Mouse (Mus musculus): ENCODE results near the gene 2200002D01Rik.

The 2200002D01Rik gene

DNA sequence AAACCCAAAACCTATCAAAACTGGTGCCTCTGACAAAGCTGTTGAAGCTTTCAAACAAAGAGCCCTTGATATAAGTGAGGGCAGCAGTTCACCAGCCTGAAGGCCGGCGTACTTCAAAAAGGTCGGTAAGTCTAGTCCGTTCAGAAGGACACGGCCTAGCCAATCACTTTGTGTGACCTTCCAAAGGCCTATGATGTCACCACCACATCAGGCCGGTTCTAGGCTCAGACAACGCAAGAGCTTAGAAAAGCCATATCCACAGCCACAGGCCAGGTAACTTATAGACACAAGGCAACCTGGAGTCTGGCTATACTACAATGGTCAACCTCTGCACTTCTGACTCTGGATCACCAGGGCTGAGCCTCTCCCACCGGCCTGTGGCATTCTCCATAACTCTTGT lies 31.7 kb upstream of the 2200002D01Rik start:
- no peak for DNase-seq (ENCODE audit: low spot score in 2 of 2)

DNA sequence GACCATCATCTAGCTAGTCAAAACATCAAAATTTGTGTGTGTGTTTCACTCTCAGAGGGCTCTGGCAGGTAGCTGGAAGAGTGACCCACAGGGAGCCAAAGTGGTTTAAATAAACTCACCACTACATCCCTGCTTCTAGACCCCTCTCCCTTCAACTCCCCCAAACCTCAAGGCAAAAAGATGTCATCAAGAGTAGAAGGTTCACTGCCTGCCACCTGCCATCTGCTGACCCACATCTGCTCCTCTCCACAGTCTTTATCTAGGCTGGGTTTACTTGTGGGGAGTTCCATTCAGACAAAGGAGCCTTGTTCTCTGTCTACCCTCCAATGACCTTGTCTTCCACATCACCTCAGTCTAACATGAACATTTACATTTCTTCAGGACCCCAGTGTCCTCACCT lies 31.0 kb upstream of the 2200002D01Rik start:
- DNase-seq (ENCODE audit: low spot score in 2 of 2), result no peak

DNA sequence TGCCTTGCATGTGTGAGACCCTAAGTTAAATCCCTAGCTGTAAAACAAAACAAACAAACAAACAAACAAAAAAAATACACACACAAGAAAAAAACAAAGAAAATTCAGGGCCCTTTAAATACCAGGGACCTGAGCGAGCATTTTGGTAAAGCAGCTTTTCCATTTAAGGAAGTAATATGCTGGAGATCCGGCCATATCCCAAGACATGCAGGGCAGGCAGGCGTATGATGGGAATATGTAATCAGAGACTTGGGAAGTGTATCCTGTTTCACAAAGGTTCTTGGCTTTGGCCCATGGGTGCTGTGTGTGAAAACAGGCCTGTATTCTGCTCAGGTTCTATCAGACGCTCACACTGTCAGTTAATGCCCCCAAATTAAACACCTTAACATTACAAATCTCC lies 29.2 kb upstream of the 2200002D01Rik start:
- no peak for DNase-seq (ENCODE audit: low spot score in 2 of 2)

DNA sequence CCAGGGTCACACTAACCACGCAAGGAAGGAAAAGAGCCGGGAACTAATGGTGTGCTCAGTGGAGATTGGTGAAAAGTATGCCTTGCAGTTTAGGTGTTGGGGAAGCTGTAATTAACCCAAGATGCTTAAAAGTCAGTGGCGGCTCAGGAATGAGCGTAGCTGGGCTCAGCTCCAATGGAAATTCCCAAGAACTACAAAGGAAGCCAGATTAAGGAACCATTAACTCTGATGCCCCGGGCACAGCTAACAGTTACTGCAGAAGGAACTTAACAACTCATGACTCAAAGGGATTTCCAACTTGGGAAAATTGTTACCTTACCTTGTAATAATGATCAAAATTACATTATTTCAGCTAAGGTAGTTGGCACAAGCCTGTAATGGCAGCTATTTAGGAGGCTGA lies 28.4 kb upstream of the 2200002D01Rik start:
- no peak for DNase-seq (ENCODE audit: low spot score in 2 of 2)

DNA sequence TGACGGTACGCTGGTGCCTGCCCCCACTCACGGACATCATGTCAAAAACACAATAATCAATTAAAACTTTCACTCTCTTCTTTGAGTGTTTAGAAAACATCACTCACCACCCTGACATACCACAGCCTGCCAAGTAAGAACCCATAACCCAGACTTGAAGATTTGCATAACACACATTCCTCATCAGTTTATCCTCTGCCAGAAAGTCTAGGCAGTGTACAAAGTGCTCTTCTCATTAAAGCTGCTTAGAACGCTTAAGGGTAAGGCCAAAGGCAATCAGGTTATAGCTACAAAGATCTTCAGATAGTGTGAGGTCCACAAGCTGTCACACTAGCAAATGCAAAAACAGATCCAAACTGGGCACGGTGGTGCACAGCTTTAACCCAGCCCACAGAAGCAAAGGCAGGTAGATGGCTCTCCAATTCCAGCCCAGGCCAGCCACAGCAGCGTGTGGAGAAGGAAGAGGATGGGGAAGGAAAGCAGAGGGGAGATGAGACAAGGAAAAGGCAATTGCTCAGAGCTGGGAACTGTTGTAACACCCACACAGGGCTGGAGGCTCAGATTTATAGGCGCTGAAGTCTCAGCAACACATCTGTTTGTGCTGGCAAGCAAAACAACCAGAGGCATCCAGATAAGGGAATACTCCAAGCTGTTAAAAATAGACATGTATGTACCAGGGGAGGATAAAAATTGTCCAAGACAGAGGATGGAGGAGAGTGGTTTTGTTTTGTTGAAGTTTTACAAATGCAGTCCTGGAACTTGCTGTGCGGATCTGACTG lies 23.6 kb upstream of the 2200002D01Rik start:
- DNase-seq (ENCODE audit: low spot score in 2 of 2), result no peak

DNA sequence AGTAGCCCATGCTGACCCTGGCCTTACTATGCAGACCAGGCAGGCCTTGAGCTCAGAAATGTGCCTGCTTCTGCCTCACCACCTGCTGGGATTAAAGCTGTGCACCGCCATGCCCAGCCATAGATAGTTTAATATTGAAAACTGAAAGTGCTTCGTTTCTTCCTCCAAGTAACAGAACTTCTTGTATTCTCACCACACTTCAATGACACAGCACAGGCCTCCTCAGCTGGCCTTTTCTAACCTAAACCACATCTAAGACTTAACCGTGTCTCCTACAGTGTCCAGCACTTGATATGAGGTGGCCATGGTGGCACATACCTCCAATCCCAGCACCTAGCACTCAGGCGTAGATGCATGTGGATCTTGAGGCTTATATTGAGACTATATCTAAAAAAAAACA lies 22.2 kb upstream of the 2200002D01Rik start:
- no peak for DNase-seq (ENCODE audit: low spot score in 2 of 2)

DNA sequence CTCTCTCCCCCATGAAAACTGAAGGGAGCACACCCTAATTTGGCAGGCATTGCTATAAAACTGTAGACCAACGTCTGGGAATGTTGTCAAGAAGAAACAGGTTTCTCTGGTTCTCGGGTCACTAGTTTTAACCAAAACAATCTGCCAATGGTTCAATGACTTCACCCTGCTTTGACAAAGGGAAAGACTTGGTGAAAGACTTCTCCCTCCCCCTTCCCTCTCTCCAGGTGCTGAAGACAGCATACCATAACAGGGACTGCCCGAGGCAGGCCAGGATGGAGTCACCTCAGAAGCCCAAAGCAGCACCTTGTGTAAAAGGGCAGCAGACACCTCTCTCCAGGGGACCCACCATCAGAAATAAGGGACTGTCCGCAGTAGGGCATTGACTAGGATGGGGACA lies 18.7 kb upstream of the 2200002D01Rik start:
- no peak for DNase-seq (ENCODE audit: low spot score in 2 of 2)

DNA sequence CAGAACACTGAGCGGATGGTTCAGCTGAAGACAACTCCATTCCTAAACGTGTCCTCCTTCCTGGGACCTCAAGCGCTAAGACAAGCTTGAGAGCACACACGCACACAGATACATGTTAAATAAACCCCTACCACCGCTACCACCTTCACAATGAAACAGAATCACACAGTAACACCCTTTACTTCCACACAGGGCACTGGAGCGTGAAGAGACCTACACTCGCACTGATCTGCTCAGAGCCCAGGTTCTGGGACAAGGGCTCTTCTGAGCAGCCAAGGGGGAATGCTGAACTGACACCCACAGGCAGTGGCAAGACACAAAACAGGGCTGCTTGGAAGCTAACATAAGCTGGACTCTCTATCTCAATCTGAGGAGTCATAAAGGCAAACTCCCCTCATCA lies 17.4 kb upstream of the 2200002D01Rik start:
- no peak for DNase-seq (ENCODE audit: low spot score in 2 of 2)

DNA sequence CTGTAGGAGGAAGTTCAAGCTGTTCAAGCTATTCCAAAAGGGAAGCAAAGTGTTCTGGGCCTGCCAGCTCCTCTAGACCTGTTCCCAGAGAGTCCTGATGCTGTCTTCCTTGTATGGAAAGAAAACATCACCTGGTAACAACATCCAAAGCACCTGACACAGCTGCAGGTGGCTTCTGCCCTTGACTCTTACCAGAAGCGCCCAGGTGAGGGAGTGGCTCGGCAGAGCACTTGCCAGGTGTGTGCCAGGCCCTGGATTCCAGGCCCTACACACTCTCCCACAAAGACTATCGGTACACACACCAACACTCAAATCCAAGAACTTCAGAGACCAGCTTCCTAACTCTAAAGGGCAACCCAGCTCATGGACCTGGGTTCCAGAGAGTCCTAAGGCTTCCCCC lies 15.6 kb upstream of the 2200002D01Rik start:
- no peak for DNase-seq (ENCODE audit: low spot score in 2 of 2)

DNA sequence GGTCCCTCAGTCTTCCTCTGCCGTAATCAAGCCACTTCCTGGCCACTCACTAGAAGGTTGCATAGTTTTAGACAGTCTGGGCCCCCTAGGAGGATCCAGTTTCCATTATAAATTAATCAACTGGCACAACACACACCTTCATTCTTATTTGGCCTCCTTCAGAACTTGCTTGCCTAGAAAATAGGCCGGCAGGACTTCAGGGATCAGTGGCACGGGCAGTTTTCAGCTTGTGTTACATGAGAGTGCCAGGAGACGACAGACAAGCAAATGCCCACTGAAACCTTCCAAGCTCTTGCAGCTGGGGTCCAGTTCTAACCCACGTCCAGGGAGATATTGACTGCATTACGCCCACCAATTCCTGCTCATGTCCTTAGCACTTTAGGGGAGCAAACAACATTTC lies 13.9 kb upstream of the 2200002D01Rik start:
- no peak for DNase-seq (ENCODE audit: low spot score in 2 of 2)

DNA sequence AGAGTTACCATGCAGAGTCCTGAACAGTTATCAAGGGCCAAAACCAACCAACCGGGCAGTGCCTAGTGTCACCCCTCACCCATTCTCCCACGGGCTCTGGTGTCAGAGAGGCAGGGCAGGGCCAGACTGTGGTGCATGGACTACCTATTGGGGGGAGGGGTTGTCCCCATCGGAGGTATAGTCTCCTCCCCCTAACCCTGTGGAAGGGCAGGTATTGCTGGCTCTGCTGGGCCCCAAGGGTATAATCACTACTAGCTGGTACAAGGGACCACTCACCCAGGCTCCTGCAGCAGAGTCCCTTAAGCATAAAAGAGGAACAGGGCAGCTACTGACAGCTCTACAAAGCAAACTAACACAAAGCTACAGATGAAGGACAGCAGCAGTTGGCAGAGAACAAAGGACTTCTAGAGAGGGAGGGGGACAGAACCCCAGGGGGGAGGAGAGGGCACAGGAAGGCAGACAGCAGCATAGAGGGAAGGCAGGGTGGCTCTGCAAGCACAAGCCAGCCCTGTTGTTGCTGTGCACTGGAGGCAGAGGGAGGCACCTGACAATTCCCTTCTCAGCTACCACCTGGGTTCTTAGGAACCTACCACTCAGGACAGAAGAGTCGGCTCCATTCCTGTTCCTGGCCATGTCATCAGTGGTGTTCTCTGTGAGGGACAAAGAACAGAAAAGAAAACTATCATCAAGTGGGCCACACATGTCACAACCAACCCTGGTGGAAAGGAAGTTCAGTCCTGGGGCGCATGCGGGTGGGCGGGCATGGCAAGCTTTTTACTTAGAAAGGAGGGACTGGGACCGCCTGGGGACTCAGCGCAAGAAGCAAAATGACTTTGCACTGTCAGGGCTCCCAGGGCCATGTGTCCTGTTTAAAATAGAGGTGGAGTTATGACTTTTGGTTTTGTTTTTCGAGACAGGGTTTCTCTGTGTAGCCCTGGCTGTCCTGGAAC lies 11.8 kb upstream of the 2200002D01Rik start:
- DNase-seq (ENCODE audit: low spot score in 2 of 2), result no peak

DNA sequence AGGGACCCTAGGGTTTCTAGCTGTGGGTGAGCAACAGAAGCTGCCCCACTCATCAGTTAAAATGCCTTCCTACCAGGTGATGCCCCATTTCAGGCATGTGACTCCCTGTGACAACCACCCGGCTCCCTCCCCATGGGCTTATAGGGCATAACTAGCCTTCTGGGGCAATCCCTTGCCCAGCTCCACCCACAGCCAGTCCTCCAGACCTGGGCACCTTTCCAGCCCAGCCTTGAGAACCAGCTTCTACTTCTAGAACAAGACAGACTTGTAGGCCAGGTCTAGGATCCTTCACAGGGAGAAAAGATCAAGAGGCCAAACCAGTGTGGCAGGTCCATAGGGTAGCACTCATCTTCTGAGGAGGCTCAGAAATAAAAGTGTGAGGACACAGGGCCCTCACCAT lies 9.1 kb upstream of the 2200002D01Rik start:
- DNase-seq (ENCODE audit: low spot score in 2 of 2), result no peak

DNA sequence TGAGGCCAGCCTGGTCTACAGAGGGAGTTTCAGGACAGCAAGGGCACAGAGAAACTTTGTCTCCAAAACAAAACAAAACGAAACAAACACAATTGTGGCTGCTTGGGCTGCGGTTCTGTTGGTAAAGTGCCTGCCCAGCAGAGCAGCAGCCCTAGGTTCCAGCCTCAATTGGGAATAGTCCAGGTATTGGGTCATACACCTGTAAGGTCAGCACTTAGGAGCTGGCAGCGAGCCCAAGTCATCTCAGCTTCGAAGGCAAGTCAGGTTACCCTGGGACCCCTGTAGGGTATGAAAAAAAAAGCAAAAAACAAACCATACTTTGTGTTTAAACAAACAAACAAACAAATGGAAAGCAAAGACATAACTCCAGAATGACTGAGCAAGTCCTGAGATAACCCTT lies 7.6 kb upstream of the 2200002D01Rik start:
- no peak for DNase-seq (ENCODE audit: low spot score in 2 of 2)

DNA sequence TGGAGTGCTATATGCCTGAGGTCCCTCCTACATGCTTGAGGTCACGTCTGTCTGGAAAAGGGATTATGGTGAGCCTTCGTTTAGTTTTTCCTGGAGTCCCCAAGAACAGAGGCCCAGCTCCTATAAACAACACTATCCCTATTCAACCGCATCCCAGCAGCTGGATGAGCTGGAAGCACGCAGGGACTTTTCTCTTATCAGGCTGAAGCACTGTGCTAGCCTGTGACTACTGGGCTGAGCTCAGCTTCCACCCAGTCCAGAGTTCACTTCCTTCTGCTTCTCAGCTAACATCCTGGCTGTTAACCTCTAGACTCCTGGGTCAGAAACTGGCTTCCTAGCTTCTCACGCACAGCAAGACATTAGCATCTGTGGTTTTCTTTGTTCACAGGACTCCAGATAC lies 5.6 kb upstream of the 2200002D01Rik start:
- DNase-seq (ENCODE audit: low spot score in 2 of 2), result no peak

DNA sequence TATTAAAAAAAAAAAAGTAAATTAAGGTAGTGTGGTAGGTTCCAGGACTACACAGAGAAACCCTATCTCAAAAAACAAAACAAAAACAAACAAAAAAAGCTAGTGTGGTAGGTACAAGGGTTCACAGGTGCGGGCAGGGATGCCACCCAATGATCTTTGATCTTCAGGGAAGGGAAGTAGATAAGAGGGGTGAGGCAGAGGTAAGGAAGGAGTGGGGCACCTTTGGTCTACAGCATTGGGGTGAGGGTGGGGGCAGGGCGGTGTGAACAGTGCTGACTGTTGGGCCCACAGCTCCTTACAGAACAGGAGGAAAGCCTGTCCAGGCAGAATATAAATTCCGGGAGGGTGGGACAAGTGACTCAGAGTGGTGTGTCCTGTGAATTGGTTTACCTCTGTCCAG lies 2.9 kb upstream of the 2200002D01Rik start:
- no peak for DNase-seq (ENCODE audit: low spot score in 2 of 2)

DNA sequence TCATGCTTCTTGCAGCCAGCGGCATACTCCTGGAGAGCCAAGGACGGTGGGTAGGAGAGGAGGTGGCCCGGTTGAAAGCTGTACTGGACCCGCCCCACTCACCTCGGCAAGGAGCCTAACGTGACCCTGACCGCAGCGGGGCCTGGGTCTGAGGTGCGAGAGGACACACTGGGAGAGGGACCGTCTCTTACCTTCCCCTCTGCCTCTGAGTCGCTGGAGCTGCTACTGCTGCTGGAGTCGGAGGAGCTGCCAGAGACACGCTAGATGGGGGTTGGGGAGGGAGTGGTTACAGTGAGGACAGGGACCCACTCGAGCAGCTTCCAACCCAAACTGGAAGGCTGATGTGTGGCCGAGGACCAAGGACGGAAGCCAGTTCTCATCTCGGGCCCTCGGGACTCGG lies 560 bp downstream of the 2200002D01Rik start:
- DNase-seq (ENCODE audit: low spot score in 2 of 2), result peak; percentile 21 to 39

DNA sequence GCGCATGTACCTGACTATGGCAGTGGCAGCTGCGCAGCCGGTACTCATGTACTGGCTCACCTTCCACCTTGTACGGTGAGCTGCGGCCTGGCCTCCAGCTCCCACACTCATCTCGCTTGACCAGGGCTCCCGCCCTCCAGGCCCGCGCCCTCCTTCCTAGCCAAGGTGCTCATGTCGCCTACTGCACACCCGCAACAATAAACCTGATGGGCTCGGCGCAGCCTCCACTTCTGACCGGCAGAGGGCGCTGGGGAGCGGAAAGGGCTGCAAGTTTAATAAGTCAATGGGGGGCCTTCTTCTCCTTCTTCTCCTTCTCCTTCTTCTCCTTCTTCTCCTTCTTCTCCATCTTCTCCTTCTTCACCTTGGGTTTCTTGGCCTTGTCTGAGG lies 959 bp downstream of the 2200002D01Rik start:
- peak; percentile 83 to 91 for DNase-seq (ENCODE audit: low spot score in 2 of 2)

DNA sequence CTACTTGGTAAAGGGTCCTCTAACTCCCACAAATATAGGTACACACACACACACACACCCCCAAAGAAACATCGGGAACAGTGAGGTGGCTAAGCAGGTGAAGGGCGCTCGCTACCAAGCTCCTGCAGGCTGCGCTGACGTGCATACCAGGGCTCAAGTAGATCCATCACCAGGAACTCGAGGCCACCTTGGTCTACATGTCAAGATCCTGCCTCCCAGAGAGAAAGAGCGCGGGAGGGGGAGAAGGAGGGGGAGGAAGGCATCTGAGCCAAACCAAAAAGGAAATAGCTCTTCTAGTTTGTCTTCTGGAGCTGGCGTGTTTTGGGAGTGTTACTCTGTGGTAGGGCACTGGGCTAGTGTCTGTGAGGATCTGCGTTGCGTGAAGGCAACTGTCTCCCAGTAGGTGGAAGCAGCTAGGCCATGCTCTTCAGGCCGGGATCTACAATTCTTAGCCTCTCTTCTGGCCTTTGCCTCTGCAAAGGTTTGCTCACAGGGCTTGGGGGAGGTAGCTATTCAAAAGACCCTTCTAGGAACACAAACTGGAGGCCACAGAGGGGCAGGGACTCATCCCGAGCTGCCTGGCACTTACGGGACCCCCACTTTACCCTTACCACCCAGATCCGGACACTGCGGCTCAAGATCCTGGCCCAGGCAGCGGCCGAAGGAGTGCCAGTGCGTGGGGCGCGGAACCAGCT lies 1.5 kb downstream of the 2200002D01Rik start:
- no peak for DNase-seq (ENCODE audit: low spot score in 2 of 2)

DNA sequence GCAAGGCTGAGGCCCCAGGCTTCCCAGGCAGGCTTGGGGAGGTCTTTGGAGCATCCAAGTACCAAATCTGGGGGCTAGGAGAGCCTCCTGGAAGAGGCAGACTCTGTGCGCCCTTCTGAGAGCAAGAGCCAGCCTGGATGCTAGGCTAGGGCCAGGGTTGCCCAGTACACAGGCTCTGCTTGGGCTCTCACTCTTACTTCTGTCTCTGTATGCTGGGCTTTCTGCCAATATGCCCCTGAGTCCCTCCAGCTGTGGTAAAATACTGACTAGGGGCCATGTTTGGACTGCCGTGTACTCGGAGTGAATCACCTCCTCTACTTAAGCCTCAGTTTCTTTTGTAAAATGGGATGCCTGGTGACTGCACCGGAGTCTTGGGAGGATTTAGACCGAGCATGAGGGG lies 2.3 kb downstream of the 2200002D01Rik start:
- no peak for DNase-seq (ENCODE audit: low spot score in 2 of 2)

DNA sequence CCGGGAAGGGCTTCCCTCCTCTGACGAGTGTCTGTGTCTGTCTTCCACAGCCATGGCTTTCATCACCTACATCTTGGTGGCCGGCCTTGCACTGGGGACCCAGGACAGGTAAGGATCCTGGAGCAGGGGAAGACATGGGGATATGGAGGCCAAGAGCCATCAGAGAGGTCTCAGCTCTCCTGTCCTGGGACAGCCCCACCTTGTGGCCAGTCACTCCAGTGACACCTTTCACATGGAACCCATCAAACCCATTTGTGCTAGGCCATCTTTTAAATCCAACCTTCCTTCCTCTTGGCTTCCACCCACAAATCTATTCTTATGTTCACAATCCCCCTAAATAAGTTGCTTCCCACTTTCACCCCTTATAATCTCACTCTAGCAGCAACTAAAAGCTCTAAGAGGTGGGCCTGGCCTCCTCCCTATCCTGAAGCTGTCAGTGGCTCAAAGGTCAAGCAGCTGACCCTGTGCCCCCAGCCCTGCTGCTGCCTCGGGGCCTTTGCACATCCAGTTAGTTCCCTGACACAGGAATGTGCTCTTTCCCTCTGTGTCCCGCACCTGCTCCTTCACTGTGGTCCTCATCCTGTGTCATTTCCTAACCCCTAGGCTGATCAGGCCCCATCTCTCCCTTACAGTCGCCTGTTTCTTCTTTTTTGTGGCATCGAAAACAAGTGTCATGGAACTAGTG lies 3.4 kb downstream of the 2200002D01Rik start:
- DNase-seq (ENCODE audit: low spot score in 2 of 2), result peak; percentile 24 to 71

DNA sequence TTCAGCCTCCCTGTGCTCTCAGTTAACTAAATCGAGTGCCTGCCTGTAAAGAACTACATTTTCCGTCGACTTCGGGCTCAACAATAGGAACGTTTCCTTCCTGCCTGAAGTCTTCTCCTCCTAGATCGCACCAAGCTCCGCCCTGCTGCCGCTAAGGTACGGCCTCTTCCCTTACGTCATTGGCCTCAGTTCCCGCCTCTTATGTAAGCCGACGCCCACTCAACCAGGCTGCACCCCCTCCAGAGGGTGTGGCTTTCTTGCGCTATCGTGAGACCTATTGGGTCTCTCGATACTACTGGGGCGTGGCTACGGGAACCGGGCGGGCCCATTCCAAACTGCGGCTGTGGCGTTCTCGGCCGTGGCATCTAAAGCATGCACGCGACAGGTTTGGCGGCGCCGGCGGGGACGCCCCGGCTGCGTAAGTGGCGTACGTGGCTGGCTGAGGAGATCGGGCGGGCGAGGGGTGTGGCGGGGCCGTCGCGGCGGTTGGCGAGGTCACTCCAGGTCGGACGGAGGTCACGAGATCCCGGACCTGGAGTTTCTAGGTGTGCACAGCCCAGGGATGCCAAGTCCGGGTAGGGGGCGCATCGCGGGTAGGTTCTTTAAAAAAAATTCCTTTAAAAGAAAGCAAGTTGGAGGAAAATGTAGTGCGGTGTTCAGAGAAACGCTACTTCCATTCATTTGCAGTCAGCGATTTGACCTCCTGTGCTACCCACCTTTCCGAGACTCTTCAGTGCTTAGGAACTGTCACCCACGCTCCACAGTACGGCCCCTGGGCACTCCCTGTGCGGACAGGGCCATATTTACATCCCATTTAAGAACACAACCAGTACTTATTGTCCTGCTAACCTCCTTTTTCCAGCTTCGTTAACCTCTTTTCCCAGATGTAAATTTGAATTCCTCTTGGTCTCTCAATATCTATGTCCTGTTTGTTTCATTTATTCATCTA lies 10.0 kb downstream of the 2200002D01Rik start, which contains the start of gene Yif1b:
TSS of gene Yif1b (plus strand) at position 311 of the 949 bp plus-strand sequence.
- DNase-seq (ENCODE audit: low spot score in 2 of 2), result peak; percentile 98 to 99

All from spleen, postnatal 10 days (tissue).